Mouse (Mus musculus) kidney, adult 9 months (tissue): ENCODE measurements around the gene BC061237.
"Not testable (repeated sequence)": the region's sequence is repeated elsewhere in the genome, so short reads cannot be mapped to it uniquely, and the experiment has no call there.

Experiments used
- DNase-seq: peaks from one replicate; pipeline ENCODE4 v3.0.0; 2022

The BC061237 gene

GRCm38 (mm10) chr14:44492163-44492562 is at the start of gene BC061237:
Gene BC061237 (plus strand): TSS chr14:44492463.
- DNase-seq: not testable (repeated sequence)

GRCm38 (mm10) chr14:44517976-44518375 is 25.7 kb downstream of the BC061237 start, which contains the start of gene Gm17093:
Gene Gm17093 (plus strand): TSS chr14:44518276.
- DNase-seq: not testable (repeated sequence)

- DNase-seq: not testable (repeated sequence)
Observed at GRCm38 (mm10) chr14:44547961-44548360, 55.7 kb downstream of the BC061237 start.
